Mouse (Mus musculus) stomach, postnatal 0 days (tissue): Measurements from ENCODE around the gene Ttc23l.

Source experiments
- CTCF ChIP-seq: IDR thresholded peaks from 2 replicates; pipeline ENCODE4 v1.5.1; 2016; ENCODE audit warnings: antibody characterized with exemption, low read depth, mild to moderate bottlenecking, moderate library complexity
- EP300 ChIP-seq: optimal IDR thresholded peaks from 2 replicates; pipeline ENCODE3; 2016; ENCODE audit warnings: antibody characterized with exemption

DNA sequence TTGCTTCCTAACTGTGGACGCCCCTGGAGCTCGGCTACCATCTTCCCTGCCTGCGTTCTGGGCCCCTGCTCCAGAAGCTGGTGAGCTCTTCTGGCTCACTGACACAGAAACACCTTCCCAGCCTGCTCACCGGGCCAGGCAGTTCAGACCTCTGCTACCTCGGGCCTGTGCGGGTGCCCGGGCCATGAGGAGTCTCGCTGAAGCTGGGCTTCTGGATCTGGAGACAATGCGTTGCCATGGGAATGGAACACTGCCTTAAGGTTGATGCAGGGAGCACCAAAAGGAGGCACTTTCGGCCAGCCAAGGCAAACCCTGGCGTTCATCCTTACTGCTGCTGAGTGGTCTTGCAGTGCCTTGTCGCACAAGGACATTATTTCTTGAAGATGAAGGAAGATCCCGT, at the start of gene Ttc23l:
- TF ChIP-seq CTCF, result no peak
- TF ChIP-seq EP300, result no peak
